Mouse (Mus musculus): ENCODE data around the gene Btbd1.

- TF ChIP-seq EP300 (IDR thresholded peaks at IDR 0.05; ENCODE audit: low read depth), result no peak
- no peak for TF ChIP-seq CTCF (IDR thresholded peaks at IDR 0.05; ENCODE audit: low read depth)
These were observed 10.5 kb upstream of the Btbd1 start for GRCm38 (mm10) chr7:81839746-81840145.
